Mouse (Mus musculus) kidney, postnatal 0 days (tissue): Measurements from ENCODE around the gene Nav1. TPM values are rescaled to one million over a fixed set of nuclear protein-coding genes. Genes with fewer than 3 reads are reported as not detected.

Experiments
- ATAC-seq: fragments of 200-750 bp; cut with Nextera tagmentation; replicated peaks from 2 replicates; pipeline ENCODE4 v1.8.0; 2017; ENCODE audit warnings: low read depth, moderate number of reproducible peaks, moderate TSS enrichment, moderate library complexity; ENCODE audit not compliant: low FRiP score
- DNase-seq: peaks from one replicate; pipeline ENCODE4 v3.0.0-alpha.2; 2016; ENCODE audit warnings: low spot score
- H3K27ac ChIP-seq: fragments of 300-500 bp; sonication (generic); 2 replicates; pipeline ENCODE4 v1.5.1; 2014; ENCODE audit warnings: mild to moderate bottlenecking
- H3K27me3 ChIP-seq: fragments of 300-500 bp; sonication (generic); 2 replicates; pipeline ENCODE4 v1.6.1; 2014; ENCODE audit warnings: low read length, mixed read lengths; ENCODE audit not compliant: insufficient read depth
- H3K36me3 ChIP-seq: fragments of 300-500 bp; sonication (generic); 2 replicates; pipeline ENCODE4 v1.6.1; 2014; ENCODE audit warnings: low read length, mixed read lengths; ENCODE audit not compliant: insufficient read depth
- H3K4me1 ChIP-seq: fragments of 300-500 bp; sonication (generic); replicated peaks from 2 replicates; pipeline ENCODE4 v1.6.1; 2014; ENCODE audit warnings: antibody characterized with exemption, low read length, mixed read lengths; ENCODE audit not compliant: insufficient read depth
- H3K4me2 ChIP-seq: fragments of 300-500 bp; sonication (generic); 2 replicates; pipeline ENCODE4 v1.6.1; 2014; ENCODE audit warnings: mild to moderate bottlenecking, low read length, moderate library complexity, mixed read lengths
- H3K4me3 ChIP-seq: fragments of 300-500 bp; sonication (generic); replicated peaks from 2 replicates; pipeline ENCODE4 v1.5.1; 2014; ENCODE audit warnings: low read depth, low read length
- H3K9ac ChIP-seq: fragments of 300-500 bp; sonication (generic); 2 replicates; pipeline ENCODE4 v1.6.1; 2014; ENCODE audit warnings: low read depth, low read length
- H3K9me3 ChIP-seq: fragments of 300-500 bp; sonication (generic); replicated peaks from 2 replicates; pipeline ENCODE4 v1.6.1; 2016; ENCODE audit warnings: low read length, inconsistent platforms, mixed read lengths
- CTCF ChIP-seq: IDR thresholded peaks from 2 replicates; pipeline ENCODE4 v1.5.1; 2016; ENCODE audit warnings: antibody characterized with exemption, low read depth, mild to moderate bottlenecking, moderate library complexity
- WGBS: fragments of 180-500 bp; shearing (Covaris S2); extraction: QIAGEN DNeasy Blood & Tissue Kit; methylation state at CpG from one replicate; pipeline ENCODE4 v1.1.7; 2014; 5-methylcytosine and 5-hydroxymethylcytosine counted together
- polyA plus RNA-seq: library from polyadenylated mRNA; unstranded; fragments of >200 nt; fragmentation: Nextera tagmentation; extraction: Ambion mirVana; gene quantifications from 2 replicates; pipeline ENCODE4 v1.2.1, GENCODE M21; 2015

The Nav1 gene
- polyA plus RNA-seq, 1 experiment from 2014 or later, result 9.1 TPM

DNA sequence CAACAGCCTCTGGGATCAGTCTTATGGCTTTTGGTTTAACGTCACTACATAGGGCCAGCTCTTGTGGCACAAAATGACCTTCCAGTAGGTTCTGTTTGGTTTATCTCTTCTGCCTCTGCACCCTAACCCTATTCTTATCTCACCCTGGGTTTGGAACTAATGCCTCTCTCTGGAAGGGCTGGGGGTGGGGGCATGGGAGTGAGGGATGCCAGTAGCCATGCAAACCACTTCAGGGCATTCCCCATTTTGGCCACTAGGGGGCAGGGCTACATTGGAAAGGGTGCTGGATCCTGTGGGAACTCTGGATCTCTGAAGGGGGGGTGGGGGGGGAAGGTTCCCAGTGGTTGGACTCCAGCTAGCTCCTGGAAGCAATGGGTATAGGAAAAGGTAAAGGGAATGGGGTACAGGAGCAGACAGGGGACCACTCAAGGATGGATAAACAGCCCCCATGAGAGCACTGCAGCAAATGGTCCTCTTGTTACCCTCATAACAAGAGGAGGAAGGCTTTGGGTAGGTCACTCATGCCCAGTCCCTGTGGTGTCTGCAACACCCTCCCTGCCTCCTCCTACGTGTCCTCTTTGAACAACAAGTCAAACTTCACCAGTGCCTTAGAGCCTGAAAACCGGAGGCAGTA is 145.9 kb downstream of the Nav1 start:
- TF ChIP-seq CTCF, result peak; percentile 80
- 83% methylated on average over 3 of the region's 3 CpGs for WGBS
- no peaks in the 10 kb centered on the region for H3K9me3 ChIP-seq
- DNase-seq, result peak; percentile 71
- H3K9ac ChIP-seq, result no peak overlapping the region
- H3K27me3 ChIP-seq, result no peaks in the 10 kb centered on the region
- H3K27ac ChIP-seq, result 0 out of 2 replicates have a peak overlapping the region, but pooled peaks have one; percentile 50
- no peaks in the 10 kb centered on the region for H3K4me1 ChIP-seq
- peak; percentile 50; the same call in 1 of the 2 replicates for ATAC-seq
- H3K4me2 ChIP-seq, result no peak overlapping the region
- peaks cover 15% of the 10 kb centered on the region for H3K36me3 ChIP-seq
- H3K4me3 ChIP-seq, result no peak overlapping the region

DNA sequence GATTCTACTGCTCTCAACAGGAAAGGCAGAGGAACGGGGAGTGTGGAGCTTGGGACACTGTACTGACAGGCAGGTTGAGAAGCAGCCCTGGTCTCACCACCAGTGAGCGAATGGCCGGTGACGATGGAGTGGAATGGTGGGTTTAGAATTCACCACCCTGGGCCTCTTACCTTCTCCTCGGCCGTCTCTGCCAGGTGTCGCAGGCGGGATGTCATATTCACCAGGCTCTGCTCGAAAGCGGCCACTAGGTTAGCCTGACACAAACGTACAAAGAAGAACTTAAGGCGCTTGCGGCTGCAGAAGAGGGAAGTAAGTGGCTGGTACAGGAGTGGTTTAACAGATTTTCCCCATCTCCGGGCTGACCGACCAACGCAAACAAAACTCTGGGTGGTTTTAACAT is 146.6 kb downstream of the Nav1 start:
- ATAC-seq, result no peak
- no peak for TF ChIP-seq CTCF

DNA sequence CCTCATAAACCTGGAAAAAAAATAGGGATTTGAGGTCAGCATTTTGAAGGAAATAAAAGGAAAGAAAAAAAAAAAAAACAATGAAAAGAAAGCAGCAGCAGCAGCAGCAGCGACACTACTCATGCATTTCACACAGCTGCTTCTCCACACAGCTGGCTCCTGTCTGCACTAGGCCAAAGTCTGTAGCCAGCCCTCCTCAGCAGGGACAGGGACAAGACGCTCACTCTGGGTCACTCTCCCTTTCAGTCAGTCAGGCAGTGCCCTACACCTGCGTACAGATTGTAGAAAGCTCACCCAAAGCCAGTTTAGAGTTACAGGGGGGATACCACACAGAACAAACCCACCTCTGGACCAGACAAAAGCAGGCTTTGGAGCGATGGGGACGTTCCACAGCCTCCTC is 149.2 kb downstream of the Nav1 start:
- Histone ChIP-seq H3K4me3 (no peak overlapping the region), H3K27ac (no peak overlapping the region), H3K4me2 (no peak overlapping the region), H3K9ac (no peak overlapping the region), H3K4me1 (no peaks in the 10 kb centered on the region), H3K36me3 (peaks cover 32% of the 10 kb centered on the region), H3K27me3 (no peaks in the 10 kb centered on the region), H3K9me3 (no peaks in the 10 kb centered on the region)
- DNase-seq, result no peak
- 62% methylated on average over 5 of the region's 5 CpGs for WGBS
- TF ChIP-seq CTCF, result no peak
- no peak for ATAC-seq

More for the DNA sequence above, 146.6 kb downstream of the Nav1 start:
- no peak overlapping the region for H3K27ac ChIP-seq
- H3K9me3 ChIP-seq, result no peaks in the 10 kb centered on the region
- no peak overlapping the region for H3K9ac ChIP-seq
- DNase-seq, result no peak
- no peak overlapping the region for H3K4me3 ChIP-seq
- H3K4me2 ChIP-seq, result no peak overlapping the region
- peaks cover 13% of the 10 kb centered on the region for H3K36me3 ChIP-seq
- H3K4me1 ChIP-seq, result no peaks in the 10 kb centered on the region
- 90% methylated on average over 16 of the region's 16 CpGs for WGBS
- no peaks in the 10 kb centered on the region for H3K27me3 ChIP-seq

DNA sequence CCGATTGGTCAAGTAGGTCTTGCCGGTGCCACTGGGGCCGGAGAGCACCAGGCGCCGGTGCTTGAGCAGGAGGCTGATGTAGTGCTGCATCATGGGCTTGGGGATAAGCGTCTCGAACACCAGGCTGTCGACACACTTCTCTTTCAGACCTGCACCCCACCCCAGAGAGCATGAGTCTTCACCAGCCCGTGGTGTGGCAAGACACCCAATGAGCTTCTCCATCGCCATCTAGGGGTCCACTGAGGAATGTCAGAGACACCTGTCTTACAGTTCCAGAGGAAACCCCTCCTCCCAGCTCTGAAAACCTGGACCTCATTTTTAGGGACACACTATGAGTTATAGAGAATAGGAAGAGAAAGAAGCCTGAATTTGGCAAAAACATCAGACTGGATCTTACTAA is 154.8 kb downstream of the Nav1 start:
- no peak overlapping the region for H3K27ac ChIP-seq
- no peaks in the 10 kb centered on the region for H3K4me1 ChIP-seq
- DNase-seq (peak; percentile 43), ATAC-seq (no peak)
- whole genome bisulfite sequencing, result 74% methylated on average over 10 of the region's 10 CpGs
- H3K4me3 ChIP-seq, result no peak overlapping the region
- H3K9ac ChIP-seq, result no peak overlapping the region
- no peaks in the 10 kb centered on the region for H3K9me3 ChIP-seq
- H3K27me3 ChIP-seq, result no peaks in the 10 kb centered on the region
- TF ChIP-seq CTCF, result peak; percentile 60
- H3K36me3 ChIP-seq, result peaks cover 45% of the 10 kb centered on the region
- no peak overlapping the region for H3K4me2 ChIP-seq

DNA sequence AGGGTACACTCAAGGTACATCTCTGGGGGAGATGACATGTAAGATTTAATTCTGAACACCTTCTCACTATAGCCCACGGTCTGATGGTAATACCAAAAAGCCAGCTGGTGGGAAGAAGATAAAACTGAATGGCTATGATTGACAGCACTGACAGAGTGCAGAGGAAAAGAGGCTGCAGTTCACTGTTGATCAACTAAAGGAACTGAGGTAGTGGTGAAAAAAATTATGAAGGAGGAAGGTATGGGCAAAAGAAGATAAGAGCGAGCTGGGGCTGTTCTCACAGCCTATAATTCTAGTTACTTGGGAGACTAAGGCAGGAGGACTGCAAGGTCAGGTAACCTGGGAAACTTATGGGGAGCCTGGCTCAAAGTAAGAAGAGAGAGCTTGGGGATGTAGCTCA is 155.7 kb downstream of the Nav1 start:
- no peak for TF ChIP-seq CTCF
- Histone ChIP-seq H3K9me3 (no peaks in the 10 kb centered on the region), H3K27me3 (no peaks in the 10 kb centered on the region), H3K4me1 (no peaks in the 10 kb centered on the region), H3K4me2 (no peak overlapping the region), H3K4me3 (no peak overlapping the region), H3K36me3 (peaks cover 45% of the 10 kb centered on the region), H3K27ac (no peak overlapping the region), H3K9ac (no peak overlapping the region)
- DNase-seq (no peak), ATAC-seq (no peak)
- WGBS, result 91% methylated on average over 2 of the region's 2 CpGs

DNA sequence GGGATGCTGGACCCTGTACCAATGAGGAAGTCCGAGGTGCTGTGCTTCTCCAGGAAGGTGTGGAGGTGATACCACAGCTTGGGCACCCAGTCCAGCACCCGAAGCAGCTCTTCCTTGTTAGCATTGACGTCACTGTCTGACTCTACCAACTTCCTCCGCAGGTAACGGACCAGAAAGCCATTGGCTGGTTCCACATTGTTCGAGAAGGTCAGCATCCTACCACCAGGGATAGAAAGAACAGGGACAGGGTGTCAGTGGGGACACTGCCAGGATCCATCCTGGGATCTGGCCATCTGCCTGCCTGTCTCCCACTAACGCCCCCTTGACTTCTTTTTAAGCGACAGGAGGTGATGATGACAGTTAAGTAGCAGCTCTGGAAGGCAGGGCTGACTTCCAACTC is 157.2 kb downstream of the Nav1 start:
- Histone ChIP-seq H3K4me3 (no peak overlapping the region), H3K9me3 (no peaks in the 10 kb centered on the region), H3K27ac (no peak overlapping the region), H3K4me1 (no peaks in the 10 kb centered on the region), H3K36me3 (peaks cover 44% of the 10 kb centered on the region), H3K27me3 (no peaks in the 10 kb centered on the region), H3K4me2 (no peak overlapping the region), H3K9ac (no peak overlapping the region)
- DNase-seq, result no peak
- 91% methylated on average over 8 of the region's 8 CpGs for WGBS
- no peak for ATAC-seq
- no peak for TF ChIP-seq CTCF

DNA sequence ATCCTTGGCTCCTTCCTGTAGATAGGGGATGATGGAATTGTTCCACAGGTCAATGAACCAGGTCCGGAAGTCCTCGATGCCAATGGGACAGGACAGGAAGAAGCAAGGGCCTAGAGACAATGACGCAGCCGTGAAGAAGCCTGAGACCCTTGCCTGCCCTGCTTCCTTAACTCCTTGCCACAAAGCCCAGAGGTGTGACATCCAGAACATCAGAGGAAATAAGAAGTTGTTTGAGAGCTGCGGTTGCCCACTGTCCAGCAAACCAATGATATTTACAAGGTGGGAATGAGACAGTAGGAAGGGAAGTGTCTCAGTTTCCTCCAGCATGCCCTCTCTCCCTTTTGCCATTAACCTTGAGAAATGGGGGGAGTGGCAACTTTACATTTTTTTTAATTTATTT is 158.2 kb downstream of the Nav1 start:
- ATAC-seq, result no peak
- Histone ChIP-seq H3K36me3 (peaks cover 35% of the 10 kb centered on the region), H3K4me3 (no peak overlapping the region), H3K4me1 (no peaks in the 10 kb centered on the region), H3K4me2 (no peak overlapping the region), H3K27me3 (no peaks in the 10 kb centered on the region), H3K27ac (no peak overlapping the region), H3K9ac (no peak overlapping the region), H3K9me3 (no peaks in the 10 kb centered on the region)
- no peak for DNase-seq
- WGBS, result 94% methylated on average over 5 of the region's 5 CpGs
- TF ChIP-seq CTCF, result no peak
